Mouse (Mus musculus) heart, postnatal 0 days (tissue): ENCODE measurements around the gene Pet117.

Source experiments
- CTCF ChIP-seq: IDR thresholded peaks from 2 replicates; pipeline ENCODE4 v1.5.1; 2016; ENCODE audit warnings: antibody characterized with exemption, control low read depth, low read depth
- EP300 ChIP-seq: IDR thresholded peaks from 2 replicates; pipeline ENCODE4 v1.6.1; 2016; ENCODE audit warnings: antibody characterized with exemption, low read depth

DNA sequence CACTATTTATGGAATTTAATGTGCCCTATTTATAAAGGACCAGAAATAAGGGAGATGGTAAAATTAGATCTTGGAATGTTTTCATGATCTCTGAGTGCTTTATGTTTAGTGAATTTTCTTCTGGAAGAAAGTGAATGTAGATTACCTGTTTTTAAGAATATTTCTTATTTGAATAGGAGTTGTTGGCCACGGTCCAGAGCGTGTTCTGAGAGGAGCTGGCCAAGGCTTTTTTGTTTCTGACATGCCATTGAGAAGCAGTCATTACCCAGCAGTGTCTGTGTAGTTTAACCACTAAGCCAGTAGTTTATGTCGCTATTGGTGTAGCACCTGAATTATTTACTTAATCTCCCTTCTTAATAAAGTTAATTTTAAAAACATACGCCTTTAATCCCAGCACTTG lies 12.9 kb downstream of the Pet117 start:
- TF ChIP-seq EP300, result no peak
- TF ChIP-seq CTCF, result no peak
